Mouse (Mus musculus) heart, postnatal 4 days (tissue): ENCODE data around the gene Vars. TPM values are rescaled to one million over a fixed set of nuclear protein-coding genes. Genes with fewer than 3 reads are reported as not detected.
"Not testable (repeated sequence)": the region's sequence is repeated elsewhere in the genome, so short reads cannot be mapped to it uniquely, and the experiment has no call there.

Experiments
- DNase-seq: peaks from one replicate; pipeline ENCODE4 v3.0.0; 2021
- total RNA-seq, 2 experiments: library from RNA; stranded (reverse); gene quantifications; 2 replicates each; pipeline ENCODE4 v1.2.3; 2021

Gene Vars
- total RNA-seq, 2 experiments from 2014 or later = 46.7 to 49.0 TPM

- DNase-seq = no peak
These were observed 24.1 kb downstream of the Vars start for GRCm38 (mm10) chr17:35024691-35025488.

- no peak for DNase-seq
These were observed 25.4 kb downstream of the Vars start for GRCm38 (mm10) chr17:35026206-35026605.

GRCm38 (mm10) chr17:35027277-35028068 lies 26.7 kb downstream of the Vars start, which contains the start of gene Sapcd1:
Sapcd1 (minus strand) TSS chr17:35028016.
- peak; percentile 59 for DNase-seq

- DNase-seq = no peak
These were observed 27.5 kb downstream of the Vars start for GRCm38 (mm10) chr17:35028315-35028714.

- no peak for DNase-seq
These were observed 29.1 kb downstream of the Vars start for GRCm38 (mm10) chr17:35029691-35030532.

GRCm38 (mm10) chr17:35031272-35031671 lies 30.5 kb downstream of the Vars start:
- no peak for DNase-seq

GRCm38 (mm10) chr17:35031880-35032279 lies 31.1 kb downstream of the Vars start:
- DNase-seq = no peak

GRCm38 (mm10) chr17:35032323-35032870 lies 31.6 kb downstream of the Vars start:
- no peak for DNase-seq

GRCm38 (mm10) chr17:35033703-35034102 lies 32.9 kb downstream of the Vars start:
- not testable (repeated sequence) for DNase-seq

GRCm38 (mm10) chr17:35034896-35035295 lies 34.1 kb downstream of the Vars start:
- no peak for DNase-seq

GRCm38 (mm10) chr17:35039121-35039873 lies 38.5 kb downstream of the Vars start:
- DNase-seq = no peak

GRCm38 (mm10) chr17:35043794-35044193 lies 43.0 kb downstream of the Vars start:
- no peak for DNase-seq

GRCm38 (mm10) chr17:35044904-35045806 lies 44.4 kb downstream of the Vars start:
- DNase-seq = no peak

GRCm38 (mm10) chr17:35045807-35046680 lies 45.3 kb downstream of the Vars start:
- no peak for DNase-seq

GRCm38 (mm10) chr17:35046681-35047455 lies 46.1 kb downstream of the Vars start, which contains the start of gene Msh5:
Msh5 (minus strand) TSS chr17:35046745.
- DNase-seq = peak; percentile 99

GRCm38 (mm10) chr17:35047688-35048087 lies 46.9 kb downstream of the Vars start:
- no peak for DNase-seq

GRCm38 (mm10) chr17:35048149-35048931 lies 47.6 kb downstream of the Vars start:
- DNase-seq = peak; percentile 51
